Mouse (Mus musculus): Measurements from ENCODE around the gene Fam78b.

Gene Fam78b

DNA sequence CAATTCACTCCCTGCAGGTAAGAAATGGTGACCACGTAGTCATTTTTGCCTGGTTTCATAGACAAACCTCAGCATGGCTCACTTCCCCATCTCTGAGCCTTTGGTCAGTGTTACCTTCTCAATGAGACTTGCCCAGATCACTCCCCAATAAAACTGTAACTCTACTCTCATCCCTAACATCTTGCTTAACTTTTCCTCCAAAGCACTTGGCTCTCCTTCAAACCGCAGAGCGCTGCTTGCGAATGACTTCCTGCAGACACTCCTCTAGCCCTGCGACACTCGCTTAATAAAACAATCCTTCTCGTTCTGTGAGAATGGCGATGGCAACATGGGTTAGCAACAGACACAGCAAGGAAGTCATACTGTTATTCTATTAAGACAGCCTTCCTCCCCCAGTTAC lies 100.8 kb downstream of the Fam78b start:
- no peak for DNase-seq

DNA sequence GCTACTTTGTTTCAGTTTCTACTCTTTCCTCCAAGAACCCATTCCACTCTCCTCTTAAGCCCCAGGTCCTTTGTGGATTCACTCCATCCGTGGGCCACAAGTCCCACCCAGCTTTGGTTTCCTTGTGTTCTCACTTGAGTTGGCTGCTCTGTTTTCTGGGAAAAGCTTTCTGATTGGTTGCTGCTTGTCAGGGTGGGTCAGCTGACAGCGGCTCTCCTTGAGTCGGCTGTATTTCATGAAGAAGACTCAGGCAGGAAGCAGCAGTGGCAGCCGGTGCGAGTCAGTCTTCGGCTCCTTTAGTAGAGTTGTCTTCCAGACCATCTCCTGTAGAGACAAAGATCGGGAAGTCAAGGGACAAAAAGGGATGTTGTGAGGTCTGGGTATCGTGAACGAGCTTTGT lies 101.3 kb downstream of the Fam78b start:
- DNase-seq = no peak

DNA sequence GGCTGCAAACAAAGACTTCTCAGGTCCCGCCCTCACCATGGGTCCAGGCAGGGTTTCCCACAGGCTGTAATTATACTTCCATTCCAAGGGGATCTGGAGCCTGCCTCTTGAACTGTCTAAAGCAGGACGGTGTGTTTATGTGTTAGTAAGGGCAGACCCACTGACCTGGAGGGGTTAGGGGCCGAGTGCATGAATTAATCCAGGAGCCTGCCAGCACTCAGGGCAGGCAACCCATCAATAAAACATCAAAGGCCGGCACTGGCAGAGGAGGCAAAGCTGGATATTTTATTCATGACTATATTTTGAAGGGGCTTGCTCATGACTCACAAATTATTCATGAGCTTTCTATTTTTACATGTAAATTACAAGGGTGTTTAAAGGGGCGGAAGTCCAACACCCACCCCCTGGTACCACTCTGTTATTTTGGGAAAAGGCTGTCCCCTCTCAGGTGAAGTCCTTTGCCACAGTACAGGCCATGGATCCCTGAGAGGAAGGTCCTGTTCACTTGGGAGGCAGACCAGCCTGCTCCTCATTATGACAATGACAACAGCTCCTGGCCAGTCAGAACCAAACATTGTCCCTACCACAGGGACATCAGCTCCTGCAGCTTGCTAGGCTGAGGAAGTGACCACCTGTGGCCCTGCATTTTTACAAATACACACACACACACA lies 103.9 kb downstream of the Fam78b start:
- no peak for DNase-seq

DNA sequence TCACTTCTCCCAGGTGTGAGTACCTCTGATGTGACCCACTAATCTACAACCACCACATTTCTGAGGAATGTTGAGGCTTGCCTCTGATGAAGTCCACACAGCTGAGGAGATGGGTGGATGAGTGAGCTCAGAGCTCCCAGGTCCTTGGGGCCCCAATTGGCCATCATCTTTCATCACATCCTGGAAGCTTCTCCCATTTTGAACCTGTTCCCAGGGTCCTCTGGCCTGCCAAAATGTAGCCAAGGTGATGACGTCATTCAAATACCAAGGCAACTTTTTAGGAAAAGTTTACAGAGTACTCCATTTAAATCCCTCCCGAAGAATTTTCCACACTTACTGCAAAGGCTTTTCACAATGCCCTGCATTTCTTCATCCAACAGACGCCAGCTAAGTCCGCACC lies 104.7 kb downstream of the Fam78b start:
- no peak for DNase-seq

DNA sequence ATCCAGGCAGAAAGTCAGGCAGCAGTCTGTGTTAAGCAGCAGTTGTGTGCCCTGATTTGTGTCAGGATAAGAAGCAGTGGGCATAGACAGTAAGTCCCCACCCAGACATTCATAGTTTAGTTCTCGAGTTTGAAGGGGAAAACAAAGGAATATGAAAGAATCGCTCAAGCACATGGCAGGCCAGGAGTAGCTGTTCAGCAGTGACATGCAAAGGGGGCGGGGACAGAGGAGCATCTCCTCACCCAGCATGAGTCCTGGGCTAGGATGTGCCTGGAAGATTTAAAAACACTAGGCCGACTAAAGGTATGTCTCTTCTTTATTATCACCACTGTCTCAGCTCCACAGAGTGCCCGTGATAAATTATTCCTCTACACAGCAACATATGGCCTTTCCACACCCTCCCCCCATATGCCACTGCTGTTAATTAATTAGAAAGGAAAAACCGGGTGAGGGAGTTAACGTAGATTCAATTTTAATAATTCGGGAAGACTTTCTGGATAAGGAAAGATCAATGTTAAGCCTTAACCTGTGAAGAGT lies 107.8 kb downstream of the Fam78b start:
- no peak for DNase-seq

DNA sequence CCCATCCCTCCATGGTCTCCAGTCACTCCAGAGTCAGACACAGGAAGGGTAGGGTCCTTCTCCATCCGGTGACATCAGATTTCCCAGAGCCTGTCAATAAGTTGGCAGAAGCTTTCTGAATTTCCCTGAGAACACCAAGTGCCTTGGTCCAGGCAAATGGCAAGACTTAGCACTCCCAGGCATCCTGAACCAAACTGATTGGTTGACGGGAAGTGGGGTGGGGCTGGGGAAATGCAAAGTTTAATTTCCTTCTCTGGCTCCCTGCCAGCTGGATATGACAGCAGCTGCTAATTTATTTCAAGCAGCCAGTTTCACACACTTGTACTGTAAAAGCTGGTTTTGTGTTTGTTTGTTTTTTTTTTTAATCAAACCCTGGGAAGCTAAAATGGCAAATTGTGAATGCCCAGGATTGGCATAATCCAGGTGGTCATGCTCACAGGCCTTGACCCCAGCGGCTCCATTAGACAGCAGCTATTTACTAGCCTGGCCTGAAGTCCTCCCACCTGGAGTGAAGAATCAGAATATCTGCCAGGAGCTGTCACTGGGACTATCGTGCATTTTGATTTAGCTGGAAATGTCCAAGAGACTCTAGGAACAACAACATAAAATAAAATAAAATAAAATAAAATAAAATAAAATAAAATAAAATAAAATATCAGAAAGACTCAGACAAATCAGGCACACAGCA lies 113.3 kb downstream of the Fam78b start:
- no peak for DNase-seq

DNA sequence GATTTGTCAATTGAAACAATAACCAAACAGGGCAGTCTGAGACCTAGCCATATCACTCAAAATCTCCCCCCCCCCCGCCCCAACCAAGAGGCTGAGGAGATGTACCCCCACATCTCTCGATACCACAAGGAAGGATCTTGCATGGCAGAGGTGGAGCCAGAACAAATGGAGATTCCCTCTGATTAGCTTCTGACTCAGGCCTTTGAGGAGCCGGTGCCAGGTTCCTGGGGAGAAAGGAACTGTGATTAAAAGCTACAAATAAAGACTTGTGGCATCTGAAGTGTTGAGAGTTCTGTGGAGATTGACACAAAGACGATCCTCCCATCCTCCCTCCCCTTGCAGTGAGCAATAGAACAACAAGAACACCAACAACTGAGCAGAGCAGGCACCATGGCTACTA lies 113.9 kb downstream of the Fam78b start:
- DNase-seq = no peak

DNA sequence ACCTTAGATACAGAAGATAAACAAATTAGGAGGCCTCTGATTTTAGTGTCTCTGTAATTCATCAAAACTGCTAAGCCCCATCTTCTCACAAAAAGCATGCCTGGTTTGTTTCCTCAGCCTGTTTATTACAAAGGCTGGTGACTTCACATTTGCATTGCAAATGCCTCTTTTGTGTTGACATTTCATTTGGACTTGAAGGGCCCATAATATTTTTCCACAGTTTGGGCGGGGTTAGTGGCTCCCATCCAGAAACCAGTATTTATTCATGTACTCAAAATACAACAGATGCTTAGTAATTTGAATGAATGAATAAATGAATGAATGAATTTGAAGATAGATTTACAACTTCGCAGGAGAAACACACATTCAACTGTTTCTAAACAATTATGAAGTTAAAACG lies 115.5 kb downstream of the Fam78b start:
- no peak for DNase-seq

DNA sequence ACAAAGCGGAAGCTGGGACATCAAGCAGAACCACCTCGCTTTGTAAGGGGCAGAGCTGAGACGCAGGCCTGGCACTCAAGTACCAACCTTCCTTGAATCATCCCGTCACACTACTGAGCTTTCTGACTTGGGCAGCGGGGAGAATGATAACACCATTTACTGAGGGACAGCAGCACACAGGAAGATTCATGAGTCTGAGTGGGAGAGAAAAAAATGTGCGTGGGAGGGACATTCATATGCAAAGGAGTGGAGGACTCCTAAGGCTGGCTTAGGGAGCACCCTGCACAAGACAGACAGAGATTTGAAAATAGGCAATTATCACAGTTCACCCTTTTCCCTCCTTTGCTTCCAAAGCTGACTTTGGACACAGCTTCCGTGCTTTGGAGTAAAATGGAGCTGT lies 117.8 kb downstream of the Fam78b start:
- DNase-seq = no peak

DNA sequence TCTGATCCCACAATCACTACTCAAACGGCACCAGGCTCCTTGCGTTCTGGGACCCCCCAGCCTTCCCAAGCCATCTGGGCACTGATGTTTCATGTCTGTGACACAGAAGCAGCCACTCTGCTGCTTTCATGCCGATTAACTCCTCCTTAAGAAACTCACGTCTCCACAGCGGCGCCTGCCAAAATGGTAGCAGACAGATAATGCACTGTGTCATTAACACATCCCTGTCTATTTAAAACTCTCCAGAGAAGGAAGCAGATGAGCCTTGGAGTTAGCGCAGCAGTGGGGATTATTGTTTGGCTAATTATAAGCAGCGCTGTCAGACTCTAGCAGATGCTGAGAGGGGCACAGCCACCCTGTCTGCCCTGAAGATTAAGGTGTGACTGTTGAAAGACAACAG lies 118.2 kb downstream of the Fam78b start:
- peak; percentile 44 for DNase-seq

DNA sequence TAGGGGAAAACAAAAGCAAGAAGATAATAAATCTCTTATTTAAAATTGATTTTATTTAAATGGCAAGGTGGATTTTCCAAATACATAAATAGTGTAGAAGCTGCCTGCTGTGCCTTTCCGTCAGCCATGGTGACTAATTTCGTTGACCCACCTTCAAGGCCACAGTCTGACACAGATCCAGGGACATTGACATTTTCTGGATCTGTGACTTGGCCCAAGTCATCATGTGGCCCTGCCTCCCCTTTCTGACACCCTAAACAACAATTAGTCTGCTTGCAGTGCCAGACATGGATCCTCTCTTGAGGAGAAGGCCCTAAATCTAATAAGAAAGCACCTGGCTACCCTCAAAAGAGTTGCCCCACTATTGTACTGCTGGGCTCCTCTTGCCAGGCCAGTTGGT lies 121.2 kb downstream of the Fam78b start:
- DNase-seq = no peak

DNA sequence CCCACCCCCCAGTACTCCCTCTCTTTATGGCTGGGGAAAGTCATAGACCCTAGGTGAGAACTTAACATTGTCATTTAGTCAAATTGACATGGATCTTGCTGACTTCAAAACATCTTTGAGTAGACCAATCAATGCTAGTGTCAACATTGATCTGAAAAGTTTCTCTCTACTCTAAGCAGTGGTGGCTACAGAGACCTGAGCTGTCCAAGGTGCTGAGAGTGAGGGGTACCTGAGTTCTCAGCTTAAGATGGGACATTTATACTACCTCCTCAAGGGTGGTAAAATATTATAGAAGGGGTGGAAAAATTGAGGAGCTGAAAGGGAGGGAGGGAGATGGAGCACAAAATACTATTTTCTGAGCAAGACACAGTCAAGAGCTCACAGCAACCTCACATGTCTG lies 122.3 kb downstream of the Fam78b start:
- no peak for DNase-seq

DNA sequence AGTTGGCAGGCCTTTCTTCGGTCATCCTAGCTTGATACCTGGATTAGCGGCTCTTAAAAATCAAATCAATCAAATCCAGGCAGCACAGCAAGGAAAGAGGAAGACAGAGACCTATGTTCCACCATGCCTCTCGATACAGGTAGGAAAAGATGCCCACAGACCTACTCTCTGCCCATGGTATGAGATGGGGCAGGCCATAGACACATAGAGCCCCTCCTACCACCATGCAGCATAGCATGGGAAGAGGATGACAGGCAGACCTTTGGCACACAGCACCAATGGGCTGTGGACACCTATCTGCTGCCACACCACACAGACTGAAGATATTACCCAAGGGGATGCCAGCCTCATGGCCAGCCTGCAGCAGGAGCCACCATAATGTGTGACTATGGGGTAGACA lies 124.7 kb downstream of the Fam78b start:
- no peak for DNase-seq

DNA sequence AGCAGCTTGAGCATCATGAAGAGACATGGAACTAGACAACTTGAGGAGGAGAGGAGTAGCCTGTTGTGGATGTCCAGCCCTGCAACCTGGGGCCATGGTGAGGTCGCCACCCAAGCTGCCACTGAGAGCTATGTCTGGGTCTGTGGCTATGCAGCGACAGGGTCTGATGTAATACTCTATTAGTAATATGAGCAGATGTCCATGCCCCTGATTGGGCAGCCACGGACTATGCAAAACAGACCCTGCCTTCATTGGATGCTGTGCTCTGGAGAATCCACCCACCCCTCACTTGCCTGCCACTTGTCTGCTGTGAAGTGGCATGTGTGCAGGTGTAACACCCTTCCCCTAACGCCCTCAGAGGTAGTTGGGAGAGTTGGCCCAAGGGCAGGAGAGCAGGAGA lies 125.1 kb downstream of the Fam78b start:
- DNase-seq = no peak

DNA sequence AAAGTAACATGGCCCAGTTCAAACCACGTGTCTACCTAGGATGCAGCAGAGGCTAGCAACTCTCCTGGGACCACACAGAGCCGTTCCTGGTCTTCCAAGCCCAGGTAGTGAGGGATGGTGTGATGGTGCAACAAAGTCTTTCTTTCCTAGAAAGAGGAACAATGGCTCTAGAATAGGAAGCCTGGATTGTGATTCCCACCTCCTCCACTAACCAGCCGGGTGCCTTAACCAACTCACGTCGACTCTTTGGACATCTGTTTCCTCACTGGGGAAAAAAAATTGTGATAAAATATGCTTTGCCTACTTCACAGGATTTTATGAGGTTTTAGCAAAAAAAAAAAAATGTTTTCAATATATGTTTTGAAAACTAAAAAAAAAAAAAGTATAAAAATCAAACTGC lies 134.5 kb downstream of the Fam78b start:
- no peak for DNase-seq

Data from right cerebral cortex, postnatal 14 days (tissue).